Mouse (Mus musculus) erythroblast, embryonic 14.5 days (primary cell): ENCODE data around the gene Ier5l.

Experiments
- GATA1 ChIP-seq: IDR thresholded peaks from 2 replicates; pipeline ENCODE4 v1.6.1; 2012; ENCODE audit warnings: low read length, inconsistent platforms, mixed read lengths
- TAL1 ChIP-seq: IDR thresholded peaks from 3 replicates; pipeline ENCODE4 v1.6.1; 2012; ENCODE audit warnings: low read length, inconsistent platforms, mixed read lengths

DNA sequence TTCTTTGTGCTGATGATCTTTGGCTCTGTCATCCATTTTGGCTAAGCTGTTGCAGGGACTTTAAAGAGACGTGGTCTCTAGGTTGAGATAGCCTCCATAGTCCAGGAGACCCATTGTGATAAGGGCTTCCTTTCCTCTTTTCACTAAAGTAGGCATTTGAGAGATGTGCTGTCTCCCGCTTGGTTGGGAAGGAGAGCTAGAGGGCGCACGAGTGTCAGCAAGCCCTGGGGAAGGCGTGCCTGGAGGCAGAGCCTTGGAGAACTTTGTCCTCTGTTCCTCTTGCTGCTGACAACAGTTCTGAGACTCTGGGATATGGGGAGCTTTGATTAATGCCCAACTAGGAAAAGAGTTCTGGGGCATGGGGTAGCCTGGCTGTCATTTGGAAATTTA lies 37.9 kb downstream of the Ier5l start:
- TF ChIP-seq TAL1 (no peak), GATA1 (no peak)
